ENCODE assay signal across 15 mouse cellular contexts in genomic region chr14:102906286-102906685, GRCm38 (mm10).
DNase-seq lines count a peak whose midpoint lies in the region; TF ChIP-seq lines count a peak whose summit lies in the region.
"Had no signal": no experiment of that assay in that cellular context is flagged by ENCODE, and none has a peak within 500 bp of the region (broad histone marks: within the 10 kb centered on the region; RNA-seq: fewer than 3 reads in every experiment).

No protein-coding gene starts in this region.

- no peak for TF ChIP-seq POLR2A in kidney, adult 2 months (IDR thresholded peaks at IDR 0.05; ENCODE audit: low read depth, low read length)

- H3K4me3 ChIP-seq in kidney, adult 2 months (ENCODE audit: insufficient read depth, low read depth, low read length): no peak overlapping the region
- peak overlapping the region; percentile 74 for H3K4me3 ChIP-seq in megakaryocyte, embryonic 14.5 days (replicated peaks)
- H3K4me3 ChIP-seq: embryonic facial prominence, embryonic 15.5 days; hindbrain, embryonic 12.5 days; limb, embryonic 13.5 days had no signal

- TF ChIP-seq CTCF in kidney, adult 2 months (conservative IDR thresholded peaks at IDR 0.05; ENCODE audit: insufficient read depth, insufficient read length, low read depth, low read length): no peak

- no peak overlapping the region for H3K27ac ChIP-seq in kidney, adult 2 months (ENCODE audit: insufficient read depth, low read depth, low read length)
- H3K27ac ChIP-seq: embryonic facial prominence, embryonic 15.5 days; hindbrain, embryonic 12.5 days; limb, embryonic 13.5 days had no signal

- H3K27me3 ChIP-seq in kidney, adult 2 months (replicated peaks; ENCODE audit: control insufficient read depth, insufficient read depth, low read length): no peaks in the 10 kb centered on the region
- no peaks in the 10 kb centered on the region for H3K27me3 ChIP-seq in megakaryocyte, embryonic 14.5 days (replicated peaks)
- H3K27me3 ChIP-seq: embryonic facial prominence, embryonic 15.5 days; hindbrain, embryonic 12.5 days; limb, embryonic 13.5 days had no signal

- no peaks in the 10 kb centered on the region for H3K9me3 ChIP-seq in megakaryocyte, embryonic 14.5 days
- H3K9me3 ChIP-seq: embryonic facial prominence, embryonic 15.5 days; hindbrain, embryonic 12.5 days; limb, embryonic 13.5 days had no signal

- H3K4me1 ChIP-seq in kidney, adult 2 months (ENCODE audit: control insufficient read depth, insufficient read depth, low read length): no peaks in the 10 kb centered on the region
- peaks cover 39% of the 10 kb centered on the region for H3K4me1 ChIP-seq in megakaryocyte, embryonic 14.5 days
- H3K4me1 ChIP-seq: hindbrain, embryonic 12.5 days had no signal

- WGBS in kidney, adult 2 months: 82% methylated on average over 1 of the region's 1 CpGs

- DNase-seq in kidney, adult 2 months: peak; percentile 42
- DNase-seq in kidney, adult 18-20 months: no peak
- DNase-seq in spleen, adult 18-20 months: peak; percentile 35 to 43
- DNase-seq in spleen, adult 12 weeks (ENCODE audit: low spot score): no peak
- peak; percentile 43 to 59 for DNase-seq in thymus, postnatal 36 days
- DNase-seq in right cerebral cortex, adult 18-20 months: no peak
- no peak for DNase-seq in cerebellum, postnatal 14 days
- DNase-seq: cerebellum, adult 9-11 months; gastrocnemius, postnatal 36 days; kidney, adult 11 months; layer of hippocampus, postnatal 36 days had no signal

- H3K36me3 ChIP-seq in kidney, adult 2 months (ENCODE audit: control insufficient read depth, insufficient read depth, low read length): no peaks in the 10 kb centered on the region
- H3K36me3 ChIP-seq in megakaryocyte, embryonic 14.5 days (replicated peaks; ENCODE audit: low read length): no peaks in the 10 kb centered on the region
- H3K36me3 ChIP-seq: embryonic facial prominence, embryonic 15.5 days; hindbrain, embryonic 12.5 days; limb, embryonic 13.5 days had no signal

Comparison
In these comparisons a context has a peak if more than half of its experiments do, and no peak if none do; other contexts are left out.
1. DNase-seq: peak in kidney, adult 2 months (single experiment), spleen, adult 18-20 months (2 of 2) and thymus, postnatal 36 days (2 of 2); none in kidney, adult 18-20 months (single experiment), spleen, adult 12 weeks (single experiment), right cerebral cortex, adult 18-20 months (single experiment) and cerebellum, postnatal 14 days (0 of 2).